Mouse (Mus musculus): ENCODE data around the gene Drg1.

- no peak for TF ChIP-seq CTCF (IDR thresholded peaks at IDR 0.05; ENCODE audit: borderline replicate concordance, control insufficient read depth, extremely low read depth, insufficient read depth, low read length, poor library complexity)
- TF ChIP-seq POLR2A (IDR thresholded peaks at IDR 0.05; ENCODE audit: control insufficient read depth, extremely low read depth, insufficient read depth, low read length, poor library complexity) = peak; percentile 63
Measured at GRCm38 (mm10) chr11:3292062-3292421, 25.8 kb upstream of the Drg1 start.

Measured in thymus, adult 2 months (tissue).